ENCODE assay signal across 10 mouse cellular contexts in genomic region chr4:148890442-148890841, GRCm38 (mm10).
DNase-seq lines count a peak whose midpoint lies in the region; ATAC-seq and TF ChIP-seq lines count a peak whose summit lies in the region.
"Had no signal": no experiment of that assay in that cellular context is flagged by ENCODE, and none has a peak within 500 bp of the region (broad histone marks: within the 10 kb centered on the region; RNA-seq: fewer than 3 reads in every experiment).

No protein-coding gene starts in this region.

- H3K27ac ChIP-seq in intestine, embryonic 14.5 days (ENCODE audit: low read depth): no peak overlapping the region
- H3K27ac ChIP-seq in intestine, postnatal 0 days (ENCODE audit: low read depth, low read length): no peak overlapping the region
- no peak overlapping the region for H3K27ac ChIP-seq in embryonic facial prominence, embryonic 13.5 days
- H3K27ac ChIP-seq in hindbrain, embryonic 14.5 days: no peak overlapping the region
- H3K27ac ChIP-seq in midbrain, embryonic 15.5 days: no peak overlapping the region

- H3K4me3 ChIP-seq in intestine, embryonic 14.5 days (ENCODE audit: low read depth, low read length): no peak overlapping the region
- no peak overlapping the region for H3K4me3 ChIP-seq in intestine, postnatal 0 days (ENCODE audit: low read depth, low read length)
- peak overlapping the region; percentile 35 for H3K4me3 ChIP-seq in embryonic facial prominence, embryonic 13.5 days
- H3K4me3 ChIP-seq in hindbrain, embryonic 14.5 days (replicated peaks; ENCODE audit: low read length): peak overlapping the region; percentile 22
- H3K4me3 ChIP-seq in midbrain, embryonic 15.5 days: peak overlapping the region; percentile 29

- H3K4me2 ChIP-seq in intestine, embryonic 14.5 days (ENCODE audit: low read length): peak overlapping the region; percentile 68
- H3K4me2 ChIP-seq in intestine, postnatal 0 days (replicated peaks; ENCODE audit: low read depth): no peak overlapping the region; the same call in 1 of the 2 replicates
- H3K4me2 ChIP-seq in embryonic facial prominence, embryonic 13.5 days: peak overlapping the region; percentile 66
- peak overlapping the region; percentile 55 for H3K4me2 ChIP-seq in hindbrain, embryonic 14.5 days (replicated peaks)
- H3K4me2 ChIP-seq in midbrain, embryonic 15.5 days: peak overlapping the region; percentile 63

- peak overlapping the region; percentile 43; the same call in 1 of the 2 replicates for H3K9ac ChIP-seq in intestine, embryonic 14.5 days (ENCODE audit: low read length)
- no peak overlapping the region for H3K9ac ChIP-seq in intestine, postnatal 0 days (ENCODE audit: low read depth, low read length)
- H3K9ac ChIP-seq in embryonic facial prominence, embryonic 13.5 days: no peak overlapping the region; the same call in 1 of the 2 replicates
- H3K9ac ChIP-seq in hindbrain, embryonic 14.5 days: no peak overlapping the region
- H3K9ac ChIP-seq in midbrain, embryonic 15.5 days: no peak overlapping the region

- no peak for ATAC-seq in intestine, embryonic 14.5 days (replicated peaks; ENCODE audit: low FRiP score, low TSS enrichment, low read depth)
- no peak for ATAC-seq in intestine, postnatal 0 days
- ATAC-seq in embryonic facial prominence, embryonic 13.5 days (ENCODE audit: insufficient number of reproducible peaks, insufficient read depth, low FRiP score, low TSS enrichment, low read depth): no peak
- ATAC-seq in hindbrain, embryonic 14.5 days (ENCODE audit: low FRiP score): no peak
- ATAC-seq in midbrain, embryonic 15.5 days (replicated peaks): no peak
- ATAC-seq in erythroblast, adult 5-6 weeks (replicated peaks; ENCODE audit: low FRiP score, poor library complexity, severe bottlenecking): no peak

- H3K9me3 ChIP-seq in intestine, embryonic 14.5 days (ENCODE audit: control insufficient read depth, low read length): no peaks in the 10 kb centered on the region
- no peaks in the 10 kb centered on the region for H3K9me3 ChIP-seq in intestine, postnatal 0 days (ENCODE audit: control insufficient read depth)
- no peaks in the 10 kb centered on the region for H3K9me3 ChIP-seq in embryonic facial prominence, embryonic 13.5 days
- no peaks in the 10 kb centered on the region for H3K9me3 ChIP-seq in hindbrain, embryonic 14.5 days (ENCODE audit: control insufficient read depth, low read length)
- H3K9me3 ChIP-seq in midbrain, embryonic 15.5 days: no peaks in the 10 kb centered on the region

- peaks cover 16% of the 10 kb centered on the region for H3K4me1 ChIP-seq in intestine, embryonic 14.5 days (replicated peaks; ENCODE audit: control insufficient read depth, insufficient read depth, low read length)
- no peaks in the 10 kb centered on the region for H3K4me1 ChIP-seq in intestine, postnatal 0 days (replicated peaks; ENCODE audit: control insufficient read depth, insufficient read depth, low read length)
- H3K4me1 ChIP-seq in embryonic facial prominence, embryonic 13.5 days: peaks cover 17% of the 10 kb centered on the region
- peaks cover 27% of the 10 kb centered on the region for H3K4me1 ChIP-seq in hindbrain, embryonic 14.5 days (replicated peaks; ENCODE audit: control insufficient read depth, insufficient read depth, low read length)
- peaks cover 31% of the 10 kb centered on the region for H3K4me1 ChIP-seq in midbrain, embryonic 15.5 days

- DNase-seq in intestine, embryonic 14.5 days (ENCODE audit: low spot score): no peak
- DNase-seq in hindbrain, embryonic 14.5 days (ENCODE audit: low spot score): no peak
- DNase-seq in cerebellum, postnatal 25 days: no peak
- DNase-seq in B cell, adult 2 months: no peak
- DNase-seq: gastrocnemius, postnatal 10 days; thymus, adult 2 months had no signal

- H3K36me3 ChIP-seq in intestine, embryonic 14.5 days (ENCODE audit: control insufficient read depth, insufficient read depth, low read length): no peaks in the 10 kb centered on the region
- no peaks in the 10 kb centered on the region for H3K36me3 ChIP-seq in intestine, postnatal 0 days (ENCODE audit: control insufficient read depth, insufficient read depth)
- H3K36me3 ChIP-seq in embryonic facial prominence, embryonic 13.5 days: no peaks in the 10 kb centered on the region
- H3K36me3 ChIP-seq in hindbrain, embryonic 14.5 days (replicated peaks; ENCODE audit: control insufficient read depth, insufficient read depth): no peaks in the 10 kb centered on the region
- no peaks in the 10 kb centered on the region for H3K36me3 ChIP-seq in midbrain, embryonic 15.5 days (replicated peaks)

- TF ChIP-seq CTCF in intestine, postnatal 0 days (IDR thresholded peaks at IDR 0.05; ENCODE audit: low read depth): no peak

- 68% methylated on average over 8 of the region's 8 CpGs for WGBS in intestine, embryonic 14.5 days
- 81% methylated on average over 8 of the region's 8 CpGs for WGBS in intestine, postnatal 0 days
- WGBS in embryonic facial prominence, embryonic 13.5 days: 57% methylated on average over 8 of the region's 8 CpGs
- WGBS in hindbrain, embryonic 14.5 days: 28% methylated on average over 8 of the region's 8 CpGs
- 41% methylated on average over 8 of the region's 8 CpGs for WGBS in midbrain, embryonic 15.5 days

- 0 out of 2 replicates have a peak, but pooled peaks cover 3% of the 10 kb centered on the region for H3K27me3 ChIP-seq in intestine, embryonic 14.5 days (replicated peaks; ENCODE audit: control insufficient read depth, insufficient read depth, low read length)
- H3K27me3 ChIP-seq in intestine, postnatal 0 days (replicated peaks; ENCODE audit: control insufficient read depth, insufficient read depth, low read length): peaks cover 18% of the 10 kb centered on the region
- peaks cover 100% of the 10 kb centered on the region for H3K27me3 ChIP-seq in embryonic facial prominence, embryonic 13.5 days
- H3K27me3 ChIP-seq in hindbrain, embryonic 14.5 days (ENCODE audit: control insufficient read depth, insufficient read depth, low read length): peaks cover 66% of the 10 kb centered on the region
- peaks cover 44% of the 10 kb centered on the region for H3K27me3 ChIP-seq in midbrain, embryonic 15.5 days (replicated peaks)

Comparison
In these comparisons a context has a peak if more than half of its experiments do, and no peak if none do; other contexts are left out.
1. H3K4me3 ChIP-seq: peak in embryonic facial prominence, embryonic 13.5 days (single experiment), hindbrain, embryonic 14.5 days (single experiment) and midbrain, embryonic 15.5 days (single experiment); none in intestine, embryonic 14.5 days (single experiment) and intestine, postnatal 0 days (single experiment).